In genomic region chr12:69926716-69927115, GRCm38 (mm10) we compare ENCODE assay signal across 17 mouse cellular contexts. TPM values are rescaled to one million over a fixed set of nuclear protein-coding genes. Genes with fewer than 3 reads are reported as not detected.
A peak's percentile ranks its signal among the peaks of the same experiment; 100 is the strongest.
DNase-seq lines count a peak whose midpoint lies in the region; ATAC-seq and TF ChIP-seq lines count a peak whose summit lies in the region.
"Had no signal": no experiment of that assay in that cellular context is flagged by ENCODE, and none has a peak within 500 bp of the region (broad histone marks: within the 10 kb centered on the region; RNA-seq: fewer than 3 reads in every experiment).

No protein-coding gene starts in this region.

- no peaks in the 10 kb centered on the region for H3K36me3 ChIP-seq in C2C12 (ENCODE audit: control insufficient read depth, insufficient read depth)
- H3K36me3 ChIP-seq in ES-Bruce4 (ENCODE audit: control insufficient read depth, insufficient read depth, low read length, poor library complexity, severe bottlenecking), result no peaks in the 10 kb centered on the region
- H3K36me3 ChIP-seq in liver, embryonic 16.5 days (ENCODE audit: control insufficient read depth, insufficient read depth), result no peaks in the 10 kb centered on the region
- H3K36me3 ChIP-seq in midbrain, embryonic 10.5 days, result peaks cover 6% of the 10 kb centered on the region; the same call in 1 of the 2 replicates
- H3K36me3 ChIP-seq in forebrain, embryonic 10.5 days (replicated peaks), result no peaks in the 10 kb centered on the region
- H3K36me3 ChIP-seq: embryonic facial prominence, embryonic 13.5 days had no signal

- H3K4me2 ChIP-seq in liver, embryonic 16.5 days (ENCODE audit: low read depth, low read length), result peak overlapping the region; percentile 21; the same call in 1 of the 2 replicates
- H3K4me2 ChIP-seq: embryonic facial prominence, embryonic 13.5 days; forebrain, embryonic 13.5 days; hindbrain, embryonic 13.5 days had no signal

- H3K4me3 ChIP-seq in C2C12 (ENCODE audit: insufficient read depth, poor library complexity, severe bottlenecking) (no peak overlapping the region), ES-Bruce4 (ENCODE audit: low read depth, low read length) (peak overlapping the region; percentile 34)
- H3K4me3 ChIP-seq in liver, embryonic 16.5 days (ENCODE audit: low read depth, low read length), result no peak overlapping the region
- no peak overlapping the region for H3K4me3 ChIP-seq in midbrain, embryonic 10.5 days
- H3K4me3 ChIP-seq in forebrain, embryonic 10.5 days, result no peak overlapping the region
- H3K4me3 ChIP-seq: embryonic facial prominence, embryonic 13.5 days; forebrain, embryonic 13.5 days; hindbrain, embryonic 13.5 days had no signal

- no peak overlapping the region for H3ac ChIP-seq in C2C12 (ENCODE audit: control insufficient read depth, insufficient read length, low read depth)

- peak; percentile 74 for ATAC-seq in erythroblast, adult 5-6 weeks (replicated peaks; ENCODE audit: low FRiP score, poor library complexity, severe bottlenecking)
- peak; percentile 64 for ATAC-seq in liver, embryonic 16.5 days (ENCODE audit: low read depth)
- ATAC-seq: forebrain, embryonic 13.5 days; intestine, postnatal 0 days had no signal

- TF ChIP-seq CTCF in C2C12 (IDR thresholded peaks at IDR 0.05; ENCODE audit: control insufficient read depth, insufficient read depth, insufficient read length) (no peak), ES-Bruce4 (IDR thresholded peaks at IDR 0.05; ENCODE audit: low read depth, low read length) (no peak)

- H3K27me3 ChIP-seq in C2C12 (ENCODE audit: control insufficient read depth, insufficient read depth, insufficient read length), result no peaks in the 10 kb centered on the region
- H3K27me3 ChIP-seq in ES-Bruce4 (ENCODE audit: control insufficient read depth, insufficient read depth, low read length, poor library complexity, severe bottlenecking), result no peaks in the 10 kb centered on the region
- no peaks in the 10 kb centered on the region for H3K27me3 ChIP-seq in liver, embryonic 16.5 days (ENCODE audit: control insufficient read depth, insufficient read depth, low read depth, low read length)
- H3K27me3 ChIP-seq in midbrain, embryonic 10.5 days (ENCODE audit: low read depth, poor library complexity, severe bottlenecking), result no peaks in the 10 kb centered on the region
- no peaks in the 10 kb centered on the region for H3K27me3 ChIP-seq in forebrain, embryonic 10.5 days (ENCODE audit: poor library complexity, severe bottlenecking)
- H3K27me3 ChIP-seq: CH12.LX; embryonic facial prominence, embryonic 13.5 days; forebrain, embryonic 13.5 days; hindbrain, embryonic 13.5 days had no signal

- no peak for TF ChIP-seq POLR2A in ES-Bruce4 (IDR thresholded peaks at IDR 0.05; ENCODE audit: insufficient read depth, low read length)

- 33% methylated on average over 7 of the region's 7 CpGs for WGBS in liver, embryonic 16.5 days (ENCODE audit: insufficient replicate concordance)
- 62% methylated on average over 7 of the region's 7 CpGs for WGBS in midbrain, embryonic 10.5 days
- WGBS in forebrain, embryonic 10.5 days, result 54% methylated on average over 7 of the region's 7 CpGs

- H3K27ac ChIP-seq in ES-Bruce4 (ENCODE audit: insufficient read depth, low read length), result no peak overlapping the region
- H3K27ac ChIP-seq in liver, embryonic 16.5 days (ENCODE audit: low read length), result no peak overlapping the region
- H3K27ac ChIP-seq in midbrain, embryonic 10.5 days (replicated peaks), result no peak overlapping the region
- H3K27ac ChIP-seq in forebrain, embryonic 10.5 days, result no peak overlapping the region
- H3K27ac ChIP-seq: embryonic facial prominence, embryonic 13.5 days; forebrain, embryonic 13.5 days; hindbrain, embryonic 13.5 days had no signal

- no peak overlapping the region for H3K9ac ChIP-seq in ES-Bruce4 (ENCODE audit: low read depth, poor library complexity, severe bottlenecking)
- no peak overlapping the region for H3K9ac ChIP-seq in liver, embryonic 16.5 days (ENCODE audit: low read depth, low read length)
- H3K9ac ChIP-seq: embryonic facial prominence, embryonic 13.5 days; forebrain, embryonic 13.5 days; hindbrain, embryonic 13.5 days had no signal

- H3K79me2 ChIP-seq in C2C12 (ENCODE audit: control insufficient read depth, insufficient read depth), result no peaks in the 10 kb centered on the region

- no peaks in the 10 kb centered on the region for H3K4me1 ChIP-seq in ES-Bruce4 (ENCODE audit: control insufficient read depth, insufficient read depth, low read length)
- H3K4me1 ChIP-seq in liver, embryonic 16.5 days (ENCODE audit: control insufficient read depth, low read depth, low read length), result peaks cover 16% of the 10 kb centered on the region
- H3K4me1 ChIP-seq in midbrain, embryonic 10.5 days, result no peaks in the 10 kb centered on the region
- H3K4me1 ChIP-seq in forebrain, embryonic 10.5 days, result no peaks in the 10 kb centered on the region
- H3K4me1 ChIP-seq: embryonic facial prominence, embryonic 13.5 days; forebrain, embryonic 13.5 days; hindbrain, embryonic 13.5 days had no signal

- no peaks in the 10 kb centered on the region for H3K9me3 ChIP-seq in ES-Bruce4 (replicated peaks; ENCODE audit: control insufficient read depth, insufficient read depth, low read length, poor library complexity, severe bottlenecking)
- no peaks in the 10 kb centered on the region for H3K9me3 ChIP-seq in liver, embryonic 16.5 days (replicated peaks; ENCODE audit: control insufficient read depth, low read length)
- no peaks in the 10 kb centered on the region for H3K9me3 ChIP-seq in midbrain, embryonic 10.5 days (replicated peaks)
- H3K9me3 ChIP-seq in forebrain, embryonic 10.5 days, result no peaks in the 10 kb centered on the region
- H3K9me3 ChIP-seq: embryonic facial prominence, embryonic 13.5 days; forebrain, embryonic 13.5 days; hindbrain, embryonic 13.5 days had no signal

- no peaks in the 10 kb centered on the region for H3K79me3 ChIP-seq in C2C12 (ENCODE audit: low read depth)

- no peak for DNase-seq in midbrain, embryonic 10.5 days (ENCODE audit: low spot score)
- DNase-seq in adrenal gland, postnatal 36 days, result no peak
- DNase-seq in forebrain, embryonic 10.5 days (ENCODE audit: extremely low spot score, low spot score), result no peak
- DNase-seq: heart, adult 18-20 months; kidney, postnatal 14 days; layer of hippocampus, adult 9-11 months; midbrain, embryonic 14.5 days; right cerebral cortex, postnatal 25 days had no signal

- no peak for TF ChIP-seq EP300 in ES-Bruce4 (IDR thresholded peaks at IDR 0.05; ENCODE audit: insufficient read depth, low read depth, low read length)

TF ChIP-seq in C2C12, 6 proteins besides CTCF, POLR2A, EP300 and RAD21:
- TF ChIP-seq MYOD1 (IDR thresholded peaks at IDR 0.05; ENCODE audit: control insufficient read depth, insufficient read length, low read depth) (no peak), USF1 (IDR thresholded peaks at IDR 0.05; ENCODE audit: low read depth) (peak; percentile 70)

RNA-seq across cellular contexts. Expression of gene Map4k5, which starts 33.7 kb away (rescaled TPM):
- 8.3 TPM for polyA plus RNA-seq in C2C12 (2012; fragmentation: generic; extraction: Trizol)
- polyA plus RNA-seq in ES-Bruce4 (2011; ENCODE audit: insufficient read depth, insufficient read length, low read depth, missing spikeins), result 106 and 107 TPM in 2 replicates
- 320 and 330 TPM in 2 replicates for total RNA-seq in erythroblast, adult 5-6 weeks (2015; ENCODE audit: low replicate concordance)
- 596 and 599 TPM in 2 replicates for total RNA-seq in erythroblast, adult 5-6 weeks (2017; ENCODE audit: low replicate concordance)
- 23.8 and 24.6 TPM in 2 replicates for polyA plus RNA-seq in liver, embryonic 16.5 days (2015; fragmentation: Nextera tagmentation; extraction: Ambion mirVana)
- 22.1 and 23.5 TPM in 2 replicates for polyA plus RNA-seq in midbrain, embryonic 10.5 days (2016; fragmentation: Nextera tagmentation; extraction: Ambion mirVana)
- total RNA-seq in adrenal gland, postnatal 36 days (2021), result 10 to 100 TPM; 31.4 to 34.5 TPM
- 23.5 and 24.6 TPM in 2 replicates for polyA plus RNA-seq in forebrain, embryonic 10.5 days (2016; fragmentation: Nextera tagmentation; extraction: Ambion mirVana)

RNA-seq across cellular contexts. Expression of gene Atl1, which starts 34.3 kb away (rescaled TPM):
- polyA plus RNA-seq in C2C12 (2012; fragmentation: generic; extraction: Trizol), result 0.30 TPM
- polyA plus RNA-seq in ES-Bruce4 (2011; ENCODE audit: insufficient read depth, insufficient read length, low read depth, missing spikeins), result 6.1 and 10.2 TPM in 2 replicates
- total RNA-seq in erythroblast, adult 5-6 weeks (2015; ENCODE audit: low replicate concordance), result 5.4 and 9.6 TPM in 2 replicates
- 12.8 and 23.0 TPM in 2 replicates for total RNA-seq in erythroblast, adult 5-6 weeks (2017; ENCODE audit: low replicate concordance)
- 1.4 TPM in 2 replicates for polyA plus RNA-seq in liver, embryonic 16.5 days (2015; fragmentation: Nextera tagmentation; extraction: Ambion mirVana)
- polyA plus RNA-seq in midbrain, embryonic 10.5 days (2016; fragmentation: Nextera tagmentation; extraction: Ambion mirVana), result 22.1 and 35.0 TPM in 2 replicates
- total RNA-seq in adrenal gland, postnatal 36 days (2021), result 1 to 10 TPM; 4.1 to 5.1 TPM
- polyA plus RNA-seq in forebrain, embryonic 10.5 days (2016; fragmentation: Nextera tagmentation; extraction: Ambion mirVana), result 10.0 and 12.7 TPM in 2 replicates
